Mouse (Mus musculus): ENCODE data around the gene Necap2.

DNA sequence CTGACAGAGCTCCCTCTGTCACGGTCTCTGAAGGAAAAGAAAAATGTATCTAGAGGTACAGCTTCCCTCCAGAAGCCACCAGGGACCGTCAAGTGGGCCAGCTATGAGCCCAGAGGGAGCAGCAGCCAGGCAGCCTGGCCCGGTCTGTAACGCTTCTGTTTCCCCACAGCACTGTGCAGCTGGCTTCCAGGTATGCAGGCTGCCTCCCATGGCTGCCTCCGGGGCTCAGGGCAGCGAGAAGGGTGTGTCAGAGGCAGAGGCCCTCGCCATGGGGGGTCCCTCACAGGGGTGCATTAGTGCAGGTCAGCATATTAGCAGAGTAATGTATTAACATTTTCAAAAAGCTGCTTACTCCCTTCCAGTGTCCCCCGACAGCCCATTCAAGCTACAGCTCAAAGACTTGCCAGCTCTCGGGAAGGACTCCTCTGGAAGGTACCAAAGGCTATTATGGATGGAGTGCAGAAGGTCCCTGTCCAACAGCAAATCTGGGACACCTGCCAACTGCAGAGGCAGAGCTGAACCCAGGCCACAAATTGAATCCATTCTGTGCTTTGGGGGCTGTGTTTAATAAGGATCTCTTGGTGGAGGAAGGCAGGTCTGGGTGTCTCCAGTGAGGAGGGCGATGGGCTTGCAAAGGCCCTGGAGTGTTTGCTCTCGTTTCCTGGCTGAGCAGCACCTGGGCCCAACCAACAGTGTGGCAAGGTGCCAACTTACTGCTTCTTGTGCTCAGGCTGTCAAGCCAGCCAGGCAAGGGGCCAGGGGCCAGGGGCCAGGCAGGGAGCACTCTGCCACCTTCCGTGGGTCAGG lies 11.2 kb downstream of the Necap2 start:
- no peak for TF ChIP-seq CTCF (IDR thresholded peaks at IDR 0.05; ENCODE audit: low read depth)
- TF ChIP-seq EP300 (IDR thresholded peaks at IDR 0.05; ENCODE audit: low read depth): no peak

Measured in liver, embryonic 14.5 days (tissue).